Mouse (Mus musculus): ENCODE data around the gene Gimap8. TPM values are rescaled to one million over a fixed set of nuclear protein-coding genes. Genes with fewer than 3 reads are reported as not detected.
"Not testable (repeated sequence)": the region's sequence is repeated elsewhere in the genome, so short reads cannot be mapped to it uniquely, and the experiment has no call there.

The Gimap8 gene
- polyA plus RNA-seq, 1 experiment = not detected

- 0 out of 2 replicates have a peak, but pooled peaks cover 3% of the 10 kb centered on the region for H3K4me1 ChIP-seq (ENCODE audit: control insufficient read depth, insufficient read depth, low read length)
- no peak overlapping the region for H3K4me3 ChIP-seq (ENCODE audit: insufficient read depth, low read length)
- TF ChIP-seq POLR2A (IDR thresholded peaks at IDR 0.05; ENCODE audit: borderline replicate concordance, low read depth, low read length) (no peak), CTCF (IDR thresholded peaks at IDR 0.05; ENCODE audit: low read depth, low read length) (no peak)
- H3K27ac ChIP-seq (ENCODE audit: insufficient read depth, low read depth, low read length) = no peak overlapping the region
Measured at GRCm38 (mm10) chr6:48677492-48678345, 30.7 kb downstream of the Gimap8 start.

GRCm38 (mm10) chr6:48678391-48678790 is 31.4 kb downstream of the Gimap8 start:
- H3K4me3 ChIP-seq (ENCODE audit: insufficient read depth, low read length) = no peak overlapping the region
- no peak for TF ChIP-seq POLR2A (IDR thresholded peaks at IDR 0.05; ENCODE audit: borderline replicate concordance, low read depth, low read length)
- TF ChIP-seq CTCF (IDR thresholded peaks at IDR 0.05; ENCODE audit: low read depth, low read length) = no peak
- 0 out of 2 replicates have a peak, but pooled peaks cover 3% of the 10 kb centered on the region for H3K4me1 ChIP-seq (ENCODE audit: control insufficient read depth, insufficient read depth, low read length)
- no peak overlapping the region for H3K27ac ChIP-seq (ENCODE audit: insufficient read depth, low read depth, low read length)

- Histone ChIP-seq H3K27ac (ENCODE audit: insufficient read depth, low read depth, low read length) (no peak overlapping the region), H3K4me1 (ENCODE audit: control insufficient read depth, insufficient read depth, low read length) (0 out of 2 replicates have a peak, but pooled peaks cover 3% of the 10 kb centered on the region), H3K4me3 (ENCODE audit: insufficient read depth, low read length) (no peak overlapping the region)
- TF ChIP-seq POLR2A (IDR thresholded peaks at IDR 0.05; ENCODE audit: borderline replicate concordance, low read depth, low read length) (no peak), CTCF (IDR thresholded peaks at IDR 0.05; ENCODE audit: low read depth, low read length) (no peak)
Measured at GRCm38 (mm10) chr6:48679701-48680100, 32.7 kb downstream of the Gimap8 start.

- TF ChIP-seq POLR2A (IDR thresholded peaks at IDR 0.05; ENCODE audit: borderline replicate concordance, low read depth, low read length) (no peak), CTCF (IDR thresholded peaks at IDR 0.05; ENCODE audit: low read depth, low read length) (no peak)
- Histone ChIP-seq H3K4me1 (ENCODE audit: control insufficient read depth, insufficient read depth, low read length) (0 out of 2 replicates have a peak, but pooled peaks cover 3% of the 10 kb centered on the region), H3K27ac (ENCODE audit: insufficient read depth, low read depth, low read length) (no peak overlapping the region)
Measured at GRCm38 (mm10) chr6:48680421-48680820, 33.4 kb downstream of the Gimap8 start.

GRCm38 (mm10) chr6:48681472-48682090 is 34.5 kb downstream of the Gimap8 start:
- no peak for TF ChIP-seq POLR2A (IDR thresholded peaks at IDR 0.05; ENCODE audit: borderline replicate concordance, low read depth, low read length)
- no peak for TF ChIP-seq CTCF (IDR thresholded peaks at IDR 0.05; ENCODE audit: low read depth, low read length)

More at GRCm38 (mm10) chr6:48680421-48680820, 33.4 kb downstream of the Gimap8 start:
- H3K4me3 ChIP-seq (ENCODE audit: insufficient read depth, low read length) = no peak overlapping the region

GRCm38 (mm10) chr6:48682271-48682670 is 35.2 kb downstream of the Gimap8 start:
- no peak overlapping the region for H3K27ac ChIP-seq (ENCODE audit: insufficient read depth, low read depth, low read length)
- no peak for TF ChIP-seq POLR2A (IDR thresholded peaks at IDR 0.05; ENCODE audit: borderline replicate concordance, low read depth, low read length)
- no peak for TF ChIP-seq CTCF (IDR thresholded peaks at IDR 0.05; ENCODE audit: low read depth, low read length)
- no peak overlapping the region for H3K4me3 ChIP-seq (ENCODE audit: insufficient read depth, low read length)
- peaks cover 6% of the 10 kb centered on the region for H3K4me1 ChIP-seq (ENCODE audit: control insufficient read depth, insufficient read depth, low read length)

More at GRCm38 (mm10) chr6:48681472-48682090, 34.5 kb downstream of the Gimap8 start:
- H3K4me3 ChIP-seq (ENCODE audit: insufficient read depth, low read length) = no peak overlapping the region
- H3K27ac ChIP-seq (ENCODE audit: insufficient read depth, low read depth, low read length) = no peak overlapping the region
- peaks cover under 1% of the 10 kb centered on the region for H3K4me1 ChIP-seq (ENCODE audit: control insufficient read depth, insufficient read depth, low read length)

GRCm38 (mm10) chr6:48683263-48683821 is 36.3 kb downstream of the Gimap8 start:
- not testable (repeated sequence) for H3K4me3 ChIP-seq (ENCODE audit: insufficient read depth, low read length); H3K27ac ChIP-seq (ENCODE audit: insufficient read depth, low read depth, low read length); H3K4me1 ChIP-seq (ENCODE audit: control insufficient read depth, insufficient read depth, low read length)

- Histone ChIP-seq H3K4me3 (ENCODE audit: insufficient read depth, low read length) (no peak within 1 kb of the TSS), H3K4me1 (ENCODE audit: control insufficient read depth, insufficient read depth, low read length) (peaks cover 8% of the 10 kb centered on the region), H3K27ac (ENCODE audit: insufficient read depth, low read depth, low read length) (no peak within 1 kb of the TSS)
- TF ChIP-seq POLR2A (IDR thresholded peaks at IDR 0.05; ENCODE audit: borderline replicate concordance, low read depth, low read length) = no peak
- TF ChIP-seq CTCF (IDR thresholded peaks at IDR 0.05; ENCODE audit: low read depth, low read length) = no peak
Measured at GRCm38 (mm10) chr6:48684319-48684718, 37.3 kb downstream of the Gimap8 start, which contains the start of gene Gimap4. Gimap4 (plus strand) TSS chr6:48684549.

GRCm38 (mm10) chr6:48684806-48685205 is 37.8 kb downstream of the Gimap8 start:
- Histone ChIP-seq H3K4me1 (ENCODE audit: control insufficient read depth, insufficient read depth, low read length) (peaks cover 8% of the 10 kb centered on the region), H3K4me3 (ENCODE audit: insufficient read depth, low read length) (no peak overlapping the region), H3K27ac (ENCODE audit: insufficient read depth, low read depth, low read length) (no peak overlapping the region)
- TF ChIP-seq POLR2A (IDR thresholded peaks at IDR 0.05; ENCODE audit: borderline replicate concordance, low read depth, low read length) (no peak), CTCF (IDR thresholded peaks at IDR 0.05; ENCODE audit: low read depth, low read length) (no peak)

- H3K4me1 ChIP-seq (ENCODE audit: control insufficient read depth, insufficient read depth, low read length) = peaks cover 8% of the 10 kb centered on the region
- TF ChIP-seq CTCF (IDR thresholded peaks at IDR 0.05; ENCODE audit: low read depth, low read length) = no peak
- TF ChIP-seq POLR2A (IDR thresholded peaks at IDR 0.05; ENCODE audit: borderline replicate concordance, low read depth, low read length) = no peak
- no peak overlapping the region for H3K27ac ChIP-seq (ENCODE audit: insufficient read depth, low read depth, low read length)
- H3K4me3 ChIP-seq (ENCODE audit: insufficient read depth, low read length) = no peak overlapping the region
Measured at GRCm38 (mm10) chr6:48685251-48685650, 38.2 kb downstream of the Gimap8 start.

Data from bone marrow macrophage, adult 2 months (primary cell).